Mouse (Mus musculus) heart, embryonic 12.5 days (tissue): ENCODE measurements around the gene Pitpnb. TPM values are rescaled to one million over a fixed set of nuclear protein-coding genes. Genes with fewer than 3 reads are reported as not detected.

Experiments used
- ATAC-seq: fragments of 200-750 bp; cut with Nextera tagmentation; 2 replicates; pipeline ENCODE4 v1.8.0; 2017; ENCODE audit warnings: moderate TSS enrichment, moderate library complexity; ENCODE audit not compliant: insufficient number of reproducible peaks, low FRiP score
- H3K27ac ChIP-seq: fragments of 300-500 bp; sonication (generic); 2 replicates; pipeline ENCODE4 v1.5.1; 2016; ENCODE audit warnings: mild to moderate bottlenecking, moderate library complexity; ENCODE audit not compliant: poor library complexity, severe bottlenecking
- H3K27me3 ChIP-seq: fragments of 300-500 bp; sonication (generic); replicated peaks from 2 replicates; pipeline ENCODE4 v1.6.1; 2016; ENCODE audit warnings: mild to moderate bottlenecking, moderate library complexity
- H3K36me3 ChIP-seq: fragments of 300-500 bp; sonication (generic); 2 replicates; pipeline ENCODE4 v1.6.1; 2016; ENCODE audit warnings: mild to moderate bottlenecking, moderate library complexity
- H3K4me1 ChIP-seq: fragments of 300-500 bp; sonication (generic); replicated peaks from 2 replicates; pipeline ENCODE4 v1.6.1; 2016; ENCODE audit warnings: mild to moderate bottlenecking
- H3K4me2 ChIP-seq: fragments of 300-500 bp; sonication (generic); 2 replicates; pipeline ENCODE4 v1.6.1; 2016; ENCODE audit warnings: mild to moderate bottlenecking, moderate library complexity
- H3K4me3 ChIP-seq: fragments of 300-500 bp; sonication (generic); 2 replicates; pipeline ENCODE4 v1.5.1; 2016; ENCODE audit warnings: mild to moderate bottlenecking
- H3K9ac ChIP-seq: fragments of 300-500 bp; sonication (generic); 2 replicates; pipeline ENCODE4 v1.6.1; 2016; ENCODE audit warnings: mild to moderate bottlenecking, moderate library complexity
- H3K9me3 ChIP-seq: fragments of 300-500 bp; sonication (generic); replicated peaks from 2 replicates; pipeline ENCODE4 v1.6.1; 2016; ENCODE audit warnings: mild to moderate bottlenecking, moderate library complexity
- WGBS: fragments of 180-500 bp; shearing (Covaris S2); methylation state at CpG from one replicate; pipeline ENCODE4 v1.1.7; 2016; 5-methylcytosine and 5-hydroxymethylcytosine counted together
- polyA plus RNA-seq: library from polyadenylated mRNA; unstranded; fragments of >200 nt; fragmentation: Nextera tagmentation; extraction: Ambion mirVana; gene quantifications from 2 replicates; pipeline ENCODE4 v1.2.1, GENCODE M21; 2016

Pitpnb gene
- polyA plus RNA-seq, 1 experiment from 2014 or later: 79.9 TPM

DNA sequence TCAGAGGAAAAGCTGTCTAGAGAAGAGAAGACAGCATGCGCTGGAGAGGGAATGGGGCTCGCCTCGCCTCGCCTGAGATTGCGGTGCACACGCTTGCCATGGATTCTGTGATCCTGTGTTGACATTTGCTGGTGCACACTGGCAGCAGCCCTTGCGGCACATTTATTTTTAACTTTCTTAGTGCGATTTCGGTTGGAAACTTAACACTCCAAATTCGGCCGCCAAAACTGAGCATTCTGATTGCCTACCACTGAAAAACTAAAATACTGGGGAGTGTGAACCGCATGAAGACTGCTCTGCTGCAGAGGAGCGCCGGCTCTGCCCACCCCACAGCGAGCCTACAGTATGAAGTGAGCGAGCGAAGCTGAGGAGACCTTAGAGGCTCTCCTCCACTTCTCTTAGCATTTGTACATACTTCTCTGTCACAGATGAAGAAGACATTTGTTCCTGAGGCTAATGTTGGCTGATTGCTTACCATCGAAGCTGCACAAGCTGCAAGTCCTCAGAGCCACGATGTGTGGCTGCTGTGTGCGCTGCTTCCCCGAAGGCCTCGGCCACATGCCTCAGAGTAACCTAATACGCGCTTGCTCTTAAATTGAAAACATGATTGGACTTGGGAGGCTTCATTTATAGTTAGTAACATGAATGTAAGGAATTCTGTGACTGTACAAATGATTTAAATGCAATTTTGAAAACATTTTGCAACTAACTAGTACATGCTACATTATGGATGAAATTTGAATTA, 45.9 kb downstream of the Pitpnb start:
- no peak overlapping the region for H3K4me2 ChIP-seq
- H3K9ac ChIP-seq: no peak overlapping the region
- no peak for ATAC-seq
- H3K27me3 ChIP-seq: no peaks in the 10 kb centered on the region
- H3K36me3 ChIP-seq: peaks cover 93% of the 10 kb centered on the region
- H3K9me3 ChIP-seq: no peaks in the 10 kb centered on the region
- WGBS: 93% methylated on average over 24 of the region's 24 CpGs
- H3K27ac ChIP-seq: no peak overlapping the region
- no peaks in the 10 kb centered on the region for H3K4me1 ChIP-seq
- H3K4me3 ChIP-seq: no peak overlapping the region

DNA sequence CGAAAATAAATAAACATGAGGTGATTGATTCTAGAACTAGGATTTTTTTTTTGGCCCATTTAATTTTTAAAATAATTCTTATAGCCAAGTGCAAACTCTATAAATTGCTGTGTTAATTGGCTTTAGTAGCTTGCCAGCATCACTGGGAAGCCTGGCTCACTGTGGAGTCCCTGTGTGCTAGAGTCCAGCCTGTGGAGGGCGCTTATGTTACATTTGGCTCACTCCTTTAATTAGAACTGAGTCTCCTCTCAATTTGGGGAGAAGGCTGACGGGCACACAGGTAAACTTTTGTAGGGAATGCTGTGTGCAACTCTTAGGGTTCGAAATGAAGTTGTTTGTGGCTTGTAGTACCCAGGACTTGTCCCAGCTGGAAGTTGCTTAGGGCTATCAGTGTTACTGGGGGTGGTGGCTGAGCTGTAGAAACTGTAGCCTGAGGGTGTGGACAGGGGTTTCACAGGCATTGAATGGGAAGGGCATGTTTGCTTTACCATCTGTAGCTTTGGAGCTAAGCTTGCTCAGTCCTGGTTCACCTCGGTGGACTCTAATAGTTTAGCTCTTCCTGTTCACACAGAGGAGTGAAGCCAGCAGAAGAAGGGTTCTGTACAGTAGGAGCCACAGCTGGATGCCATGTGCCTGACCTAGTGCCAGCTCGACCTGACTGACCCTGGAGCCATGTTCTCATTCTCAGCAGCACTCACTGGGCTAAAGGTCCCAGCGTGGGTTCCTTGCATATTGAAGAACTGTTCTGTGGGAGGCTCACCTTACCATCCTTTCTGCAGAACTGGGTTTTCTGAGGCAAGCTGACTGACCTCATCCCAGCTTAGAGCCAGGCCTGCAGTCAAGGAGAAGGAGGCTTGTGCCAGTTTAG, 47.8 kb downstream of the Pitpnb start:
- ATAC-seq: no peak

DNA sequence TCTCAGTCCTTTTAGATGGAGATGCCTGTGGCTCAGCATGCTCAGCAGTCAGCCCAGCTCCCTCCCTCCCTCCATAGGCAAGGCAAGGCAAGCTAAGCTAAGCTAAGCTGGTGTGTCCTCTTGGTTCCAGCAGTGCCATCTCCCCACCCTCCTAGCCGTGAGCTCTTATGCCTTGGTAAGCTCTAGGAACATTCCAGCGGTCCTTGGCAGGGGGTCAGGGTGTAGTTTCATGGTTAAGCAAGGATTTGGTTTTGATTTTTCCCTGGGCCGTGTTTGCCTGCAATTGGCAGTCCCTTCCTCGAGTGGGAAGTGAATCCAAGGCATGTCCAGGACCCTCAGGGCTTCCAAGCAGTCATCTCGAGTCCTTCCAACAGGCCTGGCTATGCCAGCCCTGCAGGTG, 52.8 kb downstream of the Pitpnb start:
- no peak for ATAC-seq
- Histone ChIP-seq H3K9ac (no peak overlapping the region), H3K9me3 (no peaks in the 10 kb centered on the region), H3K4me1 (no peaks in the 10 kb centered on the region), H3K27ac (no peak overlapping the region), H3K36me3 (peaks cover 93% of the 10 kb centered on the region), H3K4me2 (no peak overlapping the region), H3K4me3 (no peak overlapping the region), H3K27me3 (no peaks in the 10 kb centered on the region)
- 80% methylated on average over 5 of the region's 5 CpGs for WGBS

More for the DNA sequence above, 47.8 kb downstream of the Pitpnb start:
- 81% methylated on average over 7 of the region's 7 CpGs for whole genome bisulfite sequencing
- Histone ChIP-seq H3K9me3 (no peaks in the 10 kb centered on the region), H3K4me3 (no peak overlapping the region), H3K4me1 (no peaks in the 10 kb centered on the region), H3K9ac (no peak overlapping the region), H3K27me3 (no peaks in the 10 kb centered on the region), H3K36me3 (peaks cover 90% of the 10 kb centered on the region), H3K4me2 (no peak overlapping the region), H3K27ac (no peak overlapping the region)

DNA sequence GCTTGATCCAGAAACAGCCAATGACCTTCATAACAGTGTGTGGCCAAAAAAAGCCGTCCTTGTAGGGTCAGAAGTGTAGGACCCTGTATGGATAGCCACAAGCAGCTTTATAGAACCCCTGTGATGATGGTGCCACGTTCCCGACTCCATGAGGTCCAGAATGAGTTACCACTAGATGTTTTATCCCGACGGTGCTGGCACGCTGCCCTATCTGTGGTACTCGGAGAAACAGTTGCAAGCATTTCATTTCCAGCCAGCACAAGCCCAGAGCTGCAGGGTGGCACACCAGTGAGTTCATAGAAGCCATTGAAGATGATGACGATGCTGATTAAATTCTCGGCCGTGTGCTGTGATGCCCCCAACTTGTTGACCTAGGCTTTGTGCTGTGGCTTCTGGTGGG, 60.3 kb downstream of the Pitpnb start:
- Histone ChIP-seq H3K4me1 (peaks cover 39% of the 10 kb centered on the region), H3K36me3 (peaks cover 33% of the 10 kb centered on the region), H3K27ac (no peak overlapping the region), H3K9me3 (no peaks in the 10 kb centered on the region), H3K9ac (no peak overlapping the region), H3K27me3 (no peaks in the 10 kb centered on the region), H3K4me2 (no peak overlapping the region), H3K4me3 (no peak overlapping the region)
- WGBS: 76% methylated on average over 10 of the region's 10 CpGs
- no peak for ATAC-seq

DNA sequence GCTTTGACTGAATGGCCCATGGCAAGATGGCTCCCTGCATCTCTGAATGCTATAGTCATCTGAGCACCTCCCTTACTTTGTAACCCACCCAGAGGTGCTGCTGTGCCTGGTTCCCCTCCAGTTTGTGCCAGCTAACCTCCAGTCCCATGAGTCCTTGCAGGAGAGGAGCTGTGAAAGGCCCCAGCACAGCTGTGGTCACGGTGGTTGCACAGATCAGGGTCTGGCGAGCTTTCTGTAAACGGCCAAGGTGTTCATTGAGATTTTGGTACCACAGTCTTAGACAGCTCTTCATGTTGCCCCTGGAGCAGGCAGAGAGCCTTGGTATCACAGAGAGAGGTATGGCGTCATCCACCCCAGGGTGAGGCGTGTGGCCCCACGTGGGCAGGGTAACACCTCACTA, 60.9 kb downstream of the Pitpnb start:
- H3K9ac ChIP-seq: no peak overlapping the region
- peaks cover 44% of the 10 kb centered on the region for H3K4me1 ChIP-seq
- H3K36me3 ChIP-seq: peaks cover 29% of the 10 kb centered on the region
- no peak overlapping the region for H3K27ac ChIP-seq
- no peak for ATAC-seq
- H3K4me3 ChIP-seq: no peak overlapping the region
- no peaks in the 10 kb centered on the region for H3K9me3 ChIP-seq
- H3K27me3 ChIP-seq: no peaks in the 10 kb centered on the region
- WGBS: 88% methylated on average over 6 of the region's 6 CpGs
- no peak overlapping the region for H3K4me2 ChIP-seq

DNA sequence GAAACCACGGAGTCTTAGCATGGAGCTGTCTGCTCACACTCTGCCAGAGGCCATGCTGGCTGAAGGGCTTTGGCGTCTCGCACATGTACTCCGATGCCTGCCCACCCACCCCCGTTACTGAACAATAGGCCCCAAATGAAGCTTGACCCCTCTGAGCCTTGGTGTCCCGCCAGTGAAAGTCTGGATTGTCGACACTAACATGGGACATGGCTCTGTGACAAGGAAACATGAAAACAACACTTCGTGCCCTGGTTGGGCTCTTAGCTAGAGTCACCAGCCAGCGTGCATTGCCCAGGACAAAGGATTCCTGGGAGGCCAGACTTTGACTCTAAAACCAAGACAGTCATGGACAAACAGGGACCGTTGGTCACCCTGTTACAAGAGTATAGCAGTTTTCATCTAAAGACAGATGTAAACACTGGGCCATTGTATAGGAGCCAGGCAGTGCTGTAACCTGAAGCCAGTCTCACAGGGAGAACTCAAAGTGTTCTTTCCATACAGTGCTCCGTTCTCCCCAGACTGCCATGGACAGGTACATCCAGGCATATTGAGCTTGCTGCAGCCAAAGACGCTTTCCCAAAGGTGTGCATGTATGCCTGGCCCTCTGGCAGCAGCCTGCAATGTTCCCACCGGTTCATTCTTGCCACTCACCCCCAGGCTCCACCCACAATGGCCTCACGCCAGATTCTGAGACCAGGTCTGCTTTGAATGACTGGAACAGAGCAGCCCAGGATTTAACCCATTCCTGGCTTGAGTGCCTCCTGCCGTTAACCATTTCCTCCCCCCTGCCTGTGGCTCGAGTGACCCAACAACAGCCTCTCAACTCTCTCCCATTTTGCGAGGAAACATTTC, 63.0 kb downstream of the Pitpnb start:
- Histone ChIP-seq H3K9me3 (no peaks in the 10 kb centered on the region), H3K27ac (0 out of 2 replicates have a peak overlapping the region, but pooled peaks have one; percentile 23), H3K27me3 (peaks cover 13% of the 10 kb centered on the region; the same call in 1 of the 2 replicates), H3K4me3 (peak overlapping the region; percentile 17), H3K36me3 (peaks cover 10% of the 10 kb centered on the region), H3K4me2 (peak overlapping the region; percentile 59), H3K9ac (no peak overlapping the region), H3K4me1 (peaks cover 51% of the 10 kb centered on the region)
- 19% methylated on average over 17 of the region's 17 CpGs for WGBS
- ATAC-seq: peak; percentile 64

DNA sequence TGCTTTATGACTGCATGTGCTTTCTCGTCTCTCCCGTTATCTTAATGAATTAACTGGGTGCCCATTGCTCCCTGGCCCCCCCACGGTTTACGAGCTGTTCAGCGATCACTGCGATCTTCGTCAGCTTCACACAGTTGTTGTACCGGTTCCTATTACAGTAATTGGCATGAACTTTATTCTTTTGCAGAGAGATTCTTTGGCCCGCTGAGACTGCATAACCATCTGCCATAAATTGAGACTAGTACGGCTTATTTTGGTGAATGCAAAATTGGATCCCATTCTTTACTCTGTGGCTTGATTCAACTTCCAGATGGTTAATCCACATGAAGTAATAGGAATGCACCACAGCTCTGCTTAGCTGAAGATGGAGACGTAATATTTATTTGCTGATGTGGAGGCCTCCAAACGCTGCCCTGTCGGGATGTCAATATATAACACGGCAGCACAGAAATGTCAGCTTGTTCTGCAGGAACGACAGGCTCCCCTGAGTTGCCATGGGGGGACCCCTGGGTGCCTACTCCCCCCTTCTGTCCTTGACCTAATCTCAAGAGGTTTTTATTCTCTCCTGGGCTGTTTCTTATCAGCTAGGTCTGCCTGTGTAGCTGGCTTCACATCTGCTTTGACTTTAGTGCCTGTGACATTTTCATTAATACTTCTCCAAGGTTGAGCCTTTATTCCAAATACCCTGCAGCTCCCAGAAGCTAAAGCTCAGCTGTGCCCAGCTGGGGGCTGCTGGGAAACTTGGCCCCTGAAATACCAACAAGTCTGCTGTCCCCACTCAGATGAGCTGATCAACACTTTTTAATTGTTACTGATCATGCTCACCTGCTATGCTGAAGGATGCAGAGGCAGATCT, 63.9 kb downstream of the Pitpnb start:
- Histone ChIP-seq H3K4me2 (peak overlapping the region; percentile 59), H3K36me3 (peaks cover 3% of the 10 kb centered on the region; the same call in 1 of the 2 replicates), H3K27ac (no peak overlapping the region), H3K4me1 (peaks cover 59% of the 10 kb centered on the region), H3K4me3 (peak overlapping the region; percentile 17), H3K9ac (no peak overlapping the region), H3K9me3 (no peaks in the 10 kb centered on the region), H3K27me3 (peaks cover 20% of the 10 kb centered on the region; the same call in 1 of the 2 replicates)
- WGBS: 30% methylated on average over 15 of the region's 15 CpGs
- ATAC-seq: no peak

DNA sequence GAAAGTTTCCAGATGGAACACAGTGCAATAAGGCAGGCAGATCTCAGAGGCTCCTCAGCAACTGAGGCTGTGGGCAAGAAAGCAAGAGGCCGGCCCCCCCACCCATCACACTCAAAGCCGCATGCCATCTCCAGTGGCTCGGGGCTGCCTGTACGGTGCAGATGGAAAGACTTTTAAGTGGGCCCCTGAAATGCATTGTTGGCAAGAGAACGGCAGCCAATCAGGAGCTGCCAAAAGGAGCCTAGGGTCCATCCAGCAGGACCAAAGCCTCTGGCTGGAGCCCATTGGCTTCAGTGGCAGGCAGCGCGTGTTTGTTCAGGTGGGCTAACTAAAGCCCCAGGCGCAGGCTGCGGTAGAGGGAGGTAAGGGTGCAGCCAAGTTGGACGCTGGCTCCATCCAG, 65.2 kb downstream of the Pitpnb start:
- 47% methylated on average over 10 of the region's 10 CpGs for WGBS
- Histone ChIP-seq H3K27me3 (peaks cover 28% of the 10 kb centered on the region; the same call in 1 of the 2 replicates), H3K9me3 (no peaks in the 10 kb centered on the region), H3K27ac (no peak overlapping the region), H3K4me1 (peaks cover 60% of the 10 kb centered on the region), H3K4me3 (no peak overlapping the region), H3K9ac (no peak overlapping the region), H3K4me2 (0 out of 2 replicates have a peak overlapping the region, but pooled peaks have one; percentile 5), H3K36me3 (no peaks in the 10 kb centered on the region)
- ATAC-seq: no peak

DNA sequence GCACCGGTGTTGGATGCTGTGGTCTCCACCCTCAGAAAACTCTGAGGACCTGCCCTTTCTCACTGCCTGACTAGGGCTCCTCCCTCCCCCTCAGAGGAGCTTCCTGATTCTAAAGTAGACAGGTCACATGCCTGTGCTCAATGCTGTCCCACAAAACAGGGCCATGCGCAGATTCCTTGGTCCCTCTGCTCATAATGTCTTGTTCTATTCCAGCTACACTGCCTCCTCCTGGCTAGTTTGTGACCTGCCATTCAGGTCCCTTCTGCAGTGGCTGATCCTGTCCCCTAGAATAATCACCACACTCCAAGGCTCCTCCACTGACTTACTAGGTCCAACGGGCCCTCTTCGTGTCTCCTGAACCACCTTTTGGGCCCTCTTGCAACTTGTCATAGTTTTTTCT, 65.6 kb downstream of the Pitpnb start:
- H3K4me3 ChIP-seq: no peak overlapping the region
- H3K4me2 ChIP-seq: no peak overlapping the region
- H3K36me3 ChIP-seq: no peaks in the 10 kb centered on the region
- no peaks in the 10 kb centered on the region for H3K9me3 ChIP-seq
- WGBS: 67% methylated on average over 4 of the region's 4 CpGs
- H3K4me1 ChIP-seq: peaks cover 58% of the 10 kb centered on the region
- ATAC-seq: no peak
- H3K27me3 ChIP-seq: peaks cover 28% of the 10 kb centered on the region; the same call in 1 of the 2 replicates
- H3K9ac ChIP-seq: no peak overlapping the region
- no peak overlapping the region for H3K27ac ChIP-seq

DNA sequence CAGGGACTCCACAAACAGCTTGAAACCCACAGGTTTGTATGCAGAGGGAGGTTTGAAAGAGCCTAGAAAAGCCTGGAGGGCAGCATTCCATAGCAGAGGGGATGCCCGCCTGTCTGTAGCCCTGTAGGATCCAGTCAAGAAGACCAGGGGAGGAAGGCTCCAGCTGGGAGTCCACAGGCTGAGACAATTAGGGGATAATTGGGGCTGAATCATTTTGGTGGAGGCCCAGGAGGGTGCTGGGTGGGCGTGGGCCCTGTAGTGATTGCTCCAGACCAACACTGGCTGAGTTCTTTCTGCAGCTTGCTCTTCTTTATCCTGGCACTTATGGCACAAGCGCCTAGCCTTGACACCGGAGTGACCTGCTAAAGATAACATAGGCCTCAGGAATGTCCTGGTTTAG, 67.9 kb downstream of the Pitpnb start:
- Histone ChIP-seq H3K4me2 (no peak overlapping the region), H3K9ac (no peak overlapping the region), H3K4me3 (no peak overlapping the region), H3K27me3 (peaks cover 28% of the 10 kb centered on the region; the same call in 1 of the 2 replicates), H3K36me3 (no peaks in the 10 kb centered on the region), H3K9me3 (no peaks in the 10 kb centered on the region), H3K27ac (no peak overlapping the region), H3K4me1 (peaks cover 54% of the 10 kb centered on the region)
- no peak for ATAC-seq
- 33% methylated on average over 4 of the region's 4 CpGs for WGBS
